Mouse (Mus musculus) midbrain, embryonic 14.5 days (tissue): ENCODE measurements at regions not wholly inside any gene's neighbourhood (a gene's known extent, or its start where the extent isn't known, plus 50 kb on each side); places are given as distances from the start of the nearest gene placed in this dataset.
A peak's percentile ranks its signal among the peaks of the same experiment; 100 is the strongest.

Source experiments
- ATAC-seq: fragments of 200-750 bp; cut with Nextera tagmentation; 2 replicates; pipeline ENCODE4 v1.8.0; 2017; ENCODE audit warnings: moderate number of reproducible peaks, moderate library complexity; ENCODE audit not compliant: low FRiP score, low TSS enrichment
- DNase-seq: peaks from one replicate; pipeline ENCODE4 v3.0.0-alpha.2; 2015
- H3K27ac ChIP-seq: fragments of 300-500 bp; sonication (generic); replicated peaks from 2 replicates; pipeline ENCODE4 v1.5.1; 2014; ENCODE audit warnings: mild to moderate bottlenecking, low read depth, low read length, moderate library complexity
- H3K27me3 ChIP-seq: fragments of 300-500 bp; sonication (generic); 2 replicates; pipeline ENCODE4 v1.6.1; 2014; ENCODE audit warnings: low read length, control low read depth, mixed read lengths; ENCODE audit not compliant: control insufficient read depth, insufficient read depth
- H3K36me3 ChIP-seq: fragments of 300-500 bp; sonication (generic); 2 replicates; pipeline ENCODE4 v1.6.1; 2014; ENCODE audit warnings: low read length, control low read depth; ENCODE audit not compliant: control insufficient read depth, insufficient read depth
- H3K4me1 ChIP-seq: fragments of 300-500 bp; sonication (generic); 2 replicates; pipeline ENCODE4 v1.6.1; 2014; ENCODE audit warnings: mild to moderate bottlenecking, antibody characterized with exemption, low read length, control low read depth; ENCODE audit not compliant: control insufficient read depth, insufficient read depth
- H3K4me2 ChIP-seq: fragments of 300-500 bp; sonication (generic); 2 replicates; pipeline ENCODE4 v1.6.1; 2014; ENCODE audit warnings: mild to moderate bottlenecking, low read length, moderate library complexity
- H3K4me3 ChIP-seq: fragments of 300-500 bp; sonication (generic); replicated peaks from 2 replicates; pipeline ENCODE4 v1.5.1; 2014; ENCODE audit warnings: low read depth, low read length
- H3K9ac ChIP-seq: fragments of 300-500 bp; sonication (generic); replicated peaks from 2 replicates; pipeline ENCODE4 v1.6.1; 2014; ENCODE audit warnings: mild to moderate bottlenecking, low read length, moderate library complexity
- H3K9me3 ChIP-seq: fragments of 300-500 bp; sonication (generic); 2 replicates; pipeline ENCODE4 v1.6.1; 2016; ENCODE audit warnings: low read length, control low read depth, mixed read lengths; ENCODE audit not compliant: control insufficient read depth
- WGBS: fragments of 180-500 bp; shearing (Covaris S2); extraction: QIAGEN DNeasy Blood & Tissue Kit; methylation state at CpG from one replicate; pipeline ENCODE4 v1.1.7; 2014; 5-methylcytosine and 5-hydroxymethylcytosine counted together

GRCm38 (mm10) chr4:24248142-24249054 lies 247.9 kb upstream of the Mms22l start:
- no peak overlapping the region for H3K4me2 ChIP-seq
- H3K4me3 ChIP-seq, result no peak overlapping the region
- H3K4me1 ChIP-seq, result no peaks in the 10 kb centered on the region; the same call in 1 of the 2 replicates
- no peaks in the 10 kb centered on the region for H3K36me3 ChIP-seq
- no peak overlapping the region for H3K9ac ChIP-seq
- DNase-seq (peak; percentile 23), ATAC-seq (peak; percentile 72; the same call in 1 of the 2 replicates)
- H3K27me3 ChIP-seq, result no peaks in the 10 kb centered on the region
- no peak overlapping the region for H3K27ac ChIP-seq
- WGBS, result 49% methylated on average over 6 of the region's 6 CpGs
- H3K9me3 ChIP-seq, result no peaks in the 10 kb centered on the region

- Histone ChIP-seq H3K27me3 (no peaks in the 10 kb centered on the region), H3K4me3 (no peak overlapping the region), H3K4me1 (no peaks in the 10 kb centered on the region; the same call in 1 of the 2 replicates), H3K9ac (no peak overlapping the region), H3K36me3 (no peaks in the 10 kb centered on the region), H3K27ac (no peak overlapping the region), H3K9me3 (no peaks in the 10 kb centered on the region), H3K4me2 (no peak overlapping the region)
- DNase-seq, result peak; percentile 83
- no peak for ATAC-seq
- 40% methylated on average over 6 of the region's 6 CpGs for WGBS
Measured at GRCm38 (mm10) chr4:24249243-24249970, 246.8 kb upstream of the Mms22l start.

- H3K4me2 ChIP-seq, result no peak overlapping the region
- H3K9ac ChIP-seq, result no peak overlapping the region
- 53% methylated on average over 3 of the region's 3 CpGs for WGBS
- no peaks in the 10 kb centered on the region for H3K9me3 ChIP-seq
- no peaks in the 10 kb centered on the region for H3K27me3 ChIP-seq
- H3K27ac ChIP-seq, result no peak overlapping the region
- ATAC-seq, result no peak
- H3K4me1 ChIP-seq, result no peaks in the 10 kb centered on the region
- DNase-seq, result no peak
- no peaks in the 10 kb centered on the region for H3K36me3 ChIP-seq
- no peak overlapping the region for H3K4me3 ChIP-seq
Measured at GRCm38 (mm10) chr4:24278154-24278553, 218.1 kb upstream of the Mms22l start.
